Mouse (Mus musculus) forebrain, embryonic 16.5 days (tissue): Measurements from ENCODE around the gene Fam69b. TPM values are rescaled to one million over a fixed set of nuclear protein-coding genes. Genes with fewer than 3 reads are reported as not detected.
"Not testable (repeated sequence)": the region's sequence is repeated elsewhere in the genome, so short reads cannot be mapped to it uniquely, and the experiment has no call there.

ENCODE experiments used
- ATAC-seq: fragments of 200-750 bp; cut with Nextera tagmentation; 2 replicates; pipeline ENCODE4 v1.8.0; 2017; ENCODE audit warnings: mild to moderate bottlenecking, moderate library complexity
- H3K27ac ChIP-seq: fragments of 300-500 bp; sonication (generic); 2 replicates; pipeline ENCODE4 v1.5.1; 2014; ENCODE audit warnings: low read length, control low read depth
- H3K27me3 ChIP-seq: fragments of 300-500 bp; sonication (generic); replicated peaks from 2 replicates; pipeline ENCODE4 v1.6.1; 2014; ENCODE audit warnings: low read length; ENCODE audit not compliant: control insufficient read depth, insufficient read depth
- H3K36me3 ChIP-seq: fragments of 300-500 bp; sonication (generic); 2 replicates; pipeline ENCODE4 v1.6.1; 2014; ENCODE audit not compliant: control insufficient read depth, insufficient read depth
- H3K4me1 ChIP-seq: fragments of 300-500 bp; sonication (generic); replicated peaks from 2 replicates; pipeline ENCODE4 v1.6.1; 2014; ENCODE audit warnings: low read length; ENCODE audit not compliant: control insufficient read depth, insufficient read depth
- H3K4me2 ChIP-seq: fragments of 300-500 bp; sonication (generic); 2 replicates; pipeline ENCODE4 v1.6.1; 2014; ENCODE audit warnings: mild to moderate bottlenecking, low read length, control low read depth
- H3K4me3 ChIP-seq: fragments of 300-500 bp; sonication (generic); replicated peaks from 2 replicates; pipeline ENCODE4 v1.5.1; 2014; ENCODE audit warnings: mild to moderate bottlenecking, low read length, control low read depth
- H3K9ac ChIP-seq: fragments of 300-500 bp; sonication (generic); replicated peaks from 2 replicates; pipeline ENCODE4 v1.6.1; 2014; ENCODE audit warnings: low read depth, low read length, control low read depth
- H3K9me3 ChIP-seq: fragments of 300-500 bp; sonication (generic); 2 replicates; pipeline ENCODE4 v1.6.1; 2016; ENCODE audit warnings: low read length; ENCODE audit not compliant: control insufficient read depth
- WGBS: fragments of 180-500 bp; shearing (Covaris S2); extraction: QIAGEN DNeasy Blood & Tissue Kit; methylation state at CpG from one replicate; pipeline ENCODE4 v1.1.7; 2014; 5-methylcytosine and 5-hydroxymethylcytosine counted together
- microRNA counts: library from miRNA; unstranded; fragments of <30 nt; microRNA quantifications from one replicate; lab custom pipeline; 2016
- microRNA-seq: library from miRNA; unstranded; fragments of <30 nt; microRNA quantifications from one replicate; pipeline ENCODE4, GENCODE M21; 2017
- polyA plus RNA-seq: library from polyadenylated mRNA; unstranded; fragments of >200 nt; fragmentation: Nextera tagmentation; extraction: Ambion mirVana; gene quantifications from 2 replicates; pipeline ENCODE4 v1.2.1, GENCODE M21; 2015

The Fam69b gene
- polyA plus RNA-seq, 1 experiment from 2014 or later = 125 TPM

GRCm38 (mm10) chr2:26661768-26662508, 33.7 kb downstream of the Fam69b start:
- Histone ChIP-seq H3K36me3 (no peaks in the 10 kb centered on the region), H3K9me3 (no peaks in the 10 kb centered on the region), H3K4me2 (peak overlapping the region; percentile 64), H3K4me3 (peak overlapping the region; percentile 42), H3K27me3 (no peaks in the 10 kb centered on the region), H3K4me1 (peaks cover 5% of the 10 kb centered on the region; the same call in 1 of the 2 replicates), H3K27ac (no peak overlapping the region), H3K9ac (no peak overlapping the region)
- WGBS = 47% methylated on average over 29 of the region's 29 CpGs
- ATAC-seq = no peak

GRCm38 (mm10) chr2:26662509-26662882, 34.2 kb downstream of the Fam69b start:
- no peak for ATAC-seq
- Histone ChIP-seq H3K27ac (no peak overlapping the region), H3K4me3 (no peak overlapping the region), H3K4me1 (peaks cover 5% of the 10 kb centered on the region; the same call in 1 of the 2 replicates), H3K36me3 (no peaks in the 10 kb centered on the region), H3K9ac (no peak overlapping the region), H3K27me3 (no peaks in the 10 kb centered on the region), H3K4me2 (no peak overlapping the region), H3K9me3 (no peaks in the 10 kb centered on the region)
- WGBS = 83% methylated on average over 13 of the region's 13 CpGs

GRCm38 (mm10) chr2:26663112-26663511, 34.9 kb downstream of the Fam69b start:
- H3K4me2 ChIP-seq = no peak overlapping the region
- H3K9ac ChIP-seq = no peak overlapping the region
- H3K4me3 ChIP-seq = no peak overlapping the region
- 75% methylated on average over 10 of the region's 10 CpGs for WGBS
- H3K36me3 ChIP-seq = no peaks in the 10 kb centered on the region
- no peak overlapping the region for H3K27ac ChIP-seq
- no peaks in the 10 kb centered on the region for H3K9me3 ChIP-seq
- no peaks in the 10 kb centered on the region for H3K27me3 ChIP-seq
- H3K4me1 ChIP-seq = peaks cover 5% of the 10 kb centered on the region; the same call in 1 of the 2 replicates
- no peak for ATAC-seq

GRCm38 (mm10) chr2:26663551-26663950, 35.3 kb downstream of the Fam69b start:
- not testable (repeated sequence) for H3K27ac ChIP-seq, H3K4me2 ChIP-seq, ATAC-seq, H3K36me3 ChIP-seq, H3K9me3 ChIP-seq, H3K4me3 ChIP-seq, H3K27me3 ChIP-seq, H3K4me1 ChIP-seq, H3K9ac ChIP-seq
- 82% methylated on average over 1 of the region's 1 CpGs for WGBS

DNA sequence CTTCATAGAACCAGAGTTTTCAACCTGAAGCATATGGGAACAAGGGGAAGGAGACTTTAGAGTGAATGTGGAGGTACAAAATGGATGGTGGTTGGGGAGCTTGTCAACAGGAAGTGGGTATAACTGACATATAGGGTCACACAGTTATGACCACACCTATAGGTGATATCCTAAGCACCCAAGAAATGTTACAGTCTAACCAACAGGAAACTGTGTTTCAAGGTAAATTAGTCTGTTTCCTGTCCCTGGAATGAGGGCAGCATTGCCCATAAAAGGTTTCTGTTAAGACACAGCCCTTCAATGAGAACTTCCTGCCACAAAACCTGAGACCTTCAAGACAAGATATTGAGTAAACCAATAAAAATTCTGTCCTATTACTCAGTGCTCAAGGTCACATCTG, 40.5 kb downstream of the Fam69b start:
- Histone ChIP-seq H3K4me1 (no peaks in the 10 kb centered on the region), H3K4me3 (no peak overlapping the region), H3K9me3 (no peaks in the 10 kb centered on the region), H3K4me2 (no peak overlapping the region), H3K9ac (no peak overlapping the region), H3K36me3 (no peaks in the 10 kb centered on the region), H3K27me3 (no peaks in the 10 kb centered on the region), H3K27ac (no peak overlapping the region)
- no peak for ATAC-seq

GRCm38 (mm10) chr2:26671182-26671581, 42.9 kb downstream of the Fam69b start, which contains the start of gene Lcn4:
Lcn4 (minus strand) TSS chr2:26671282.
- Histone ChIP-seq H3K4me2 (no peak within 1 kb of the TSS), H3K9me3 (no peaks in the 10 kb centered on the region), H3K36me3 (no peaks in the 10 kb centered on the region), H3K27ac (no peak within 1 kb of the TSS), H3K9ac (no peak within 1 kb of the TSS), H3K27me3 (no peaks in the 10 kb centered on the region), H3K4me1 (no peaks in the 10 kb centered on the region), H3K4me3 (no peak within 1 kb of the TSS)
- 84% methylated on average over 3 of the region's 3 CpGs for WGBS
- ATAC-seq = no peak

MicroRNA genes within 50 kb of the gene (microRNA counts, 519-probe panel; counts per million panel counts)
- 3,611 counts per million, percentile 89 among the panel's probes with 10 or more counts for microRNA mmu-miR-126-3p (lab: Ali Mortazavi, UCI)
- 2,809 counts per million, percentile 72 among the panel's probes with 10 or more counts for microRNA mmu-miR-126-5p (lab: Ali Mortazavi, UCI)

Small RNA genes lying within 50 kb of the gene (microRNA-seq; reads per million reads assigned to microRNA genes)
- not detected for gene Mir126a
- gene Mir126b = not detected

Other genes starting within 250 kb of the Fam69b start
- 32.1 and 42.6 TPM in 2 replicates for gene Snapc4, start 247.8 kb upstream of the Fam69b start, polyA plus RNA-seq
- 194 and 208 TPM in 2 replicates for gene Entr1, start 239.1 kb upstream of the Fam69b start, polyA plus RNA-seq
- gene Pmpca, start 239.1 kb upstream of the Fam69b start, polyA plus RNA-seq = 95.3 and 100 TPM in 2 replicates
- 19.8 and 23.9 TPM in 2 replicates for gene Inpp5e, start 219.3 kb upstream of the Fam69b start, polyA plus RNA-seq
- gene Sec16a, start 183.2 kb upstream of the Fam69b start, polyA plus RNA-seq = 21.5 and 23.1 TPM in 2 replicates
- gene Notch1, start 111.8 kb upstream of the Fam69b start, polyA plus RNA-seq = 20.2 and 23.6 TPM in 2 replicates
- 59.5 and 61.7 TPM in 2 replicates for gene Egfl7, start 48.4 kb upstream of the Fam69b start, polyA plus RNA-seq
- gene Gm20532, start 41.8 kb upstream of the Fam69b start, polyA plus RNA-seq = not detected in 2 replicates
- 3.7 and 4.0 TPM in 2 replicates for gene Agpat2, start 24.0 kb upstream of the Fam69b start, polyA plus RNA-seq
- gene Lcn4, start 42.8 kb downstream of the Fam69b start, polyA plus RNA-seq = not detected in 2 replicates
- not detected in 2 replicates for gene Abo, start 236.5 kb downstream of the Fam69b start, polyA plus RNA-seq